Mouse (Mus musculus): ENCODE data around the gene Fam71b.

- TF ChIP-seq MAFK (IDR thresholded peaks at IDR 0.05; ENCODE audit: insufficient read depth, low read depth, low read length) (no peak), ZNF384 (IDR thresholded peaks at IDR 0.05; ENCODE audit: low read depth, low read length) (no peak)
These were observed 45.4 kb downstream of the Fam71b start for GRCm38 (mm10) chr11:46441774-46442173.
